Mouse (Mus musculus) common myeloid progenitor, adult 5-6 weeks (primary cell): ENCODE measurements at regions not wholly inside any gene's neighbourhood (a gene's known extent, or its start where the extent isn't known, plus 50 kb on each side); places are given as distances from the start of the nearest gene placed in this dataset.

ENCODE experiments used
- ATAC-seq: replicated peaks from 2 replicates; pipeline ENCODE4 v1.8.0; 2016; ENCODE audit warnings: low read depth, mild to moderate bottlenecking, moderate TSS enrichment, inconsistent platforms; ENCODE audit not compliant: poor library complexity, severe bottlenecking

- no peak for ATAC-seq
These were observed 58.9 kb downstream of the Olfr267 start for GRCm38 (mm10) chr4:58728641-58729040.

DNA sequence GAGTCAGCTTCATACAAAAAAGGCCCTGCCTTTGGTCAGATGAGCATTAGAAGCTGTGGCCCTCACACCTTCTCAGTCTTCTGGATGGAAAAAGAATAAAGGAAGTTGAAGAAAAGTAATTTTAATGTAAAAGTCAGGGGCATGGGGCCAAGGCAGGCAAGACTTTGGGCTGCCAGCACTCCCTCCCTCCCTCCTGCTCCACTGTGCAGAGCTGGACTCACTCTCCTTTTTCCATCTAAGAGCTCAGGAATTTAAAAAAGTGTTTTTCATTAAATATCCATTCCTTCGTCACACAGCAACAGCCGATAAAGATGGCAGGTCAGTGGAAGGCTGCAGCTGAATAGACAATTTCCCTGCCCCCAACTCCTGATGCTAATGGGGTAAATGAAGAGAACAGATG lies 61.1 kb downstream of the Olfr267 start:
- ATAC-seq: no peak

DNA sequence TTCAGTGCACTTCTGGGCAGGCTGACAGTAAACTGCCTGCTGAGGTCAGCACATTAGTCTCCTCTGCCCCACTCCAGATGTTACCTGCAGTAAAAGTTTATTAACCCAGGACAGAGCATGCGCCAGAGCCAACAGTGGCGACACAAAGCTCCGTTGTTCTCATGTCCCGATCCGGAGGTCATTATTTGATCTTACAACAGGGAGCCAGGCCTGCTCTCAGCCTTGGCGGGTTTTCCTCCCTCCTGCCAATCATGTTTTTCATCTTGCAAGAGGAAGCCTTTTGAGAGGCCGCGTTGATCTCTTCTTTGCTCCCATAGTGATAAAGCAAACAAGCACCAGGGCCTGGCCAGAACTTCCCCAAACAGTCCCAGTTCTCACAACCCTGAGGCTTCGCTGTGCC lies 64.7 kb downstream of the Olfr267 start:
- peak; percentile 84 for ATAC-seq

DNA sequence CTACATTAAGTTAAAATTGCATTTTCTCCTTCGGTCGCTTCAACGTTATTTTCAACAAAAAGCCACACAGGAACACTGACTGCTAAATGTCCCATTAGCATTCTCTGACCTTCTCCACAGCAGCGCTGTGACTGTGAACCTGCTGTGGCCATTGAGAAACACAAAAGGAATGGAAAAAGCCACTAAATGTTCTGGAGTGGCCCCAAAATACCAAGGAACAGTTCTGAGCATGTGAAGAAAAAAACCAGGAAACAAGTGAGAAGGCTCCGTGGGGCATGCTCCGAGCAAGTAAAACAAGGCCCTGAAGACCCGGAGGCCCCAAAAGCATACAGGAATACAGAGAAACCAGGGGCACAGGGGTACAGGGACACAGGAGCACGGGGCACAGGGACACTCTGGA lies 66.8 kb downstream of the Olfr267 start:
- ATAC-seq: no peak

- ATAC-seq: no peak
These were observed 71.1 kb downstream of the Olfr267 start for GRCm38 (mm10) chr4:58716426-58716825.

- ATAC-seq: peak; percentile 25; the same call in 1 of the 2 replicates
These were observed 71.7 kb downstream of the Olfr267 start for GRCm38 (mm10) chr4:58715846-58716245.

GRCm38 (mm10) chr4:58714221-58714620 lies 73.3 kb downstream of the Olfr267 start:
- no peak for ATAC-seq

GRCm38 (mm10) chr4:58712875-58713274 lies 74.6 kb downstream of the Olfr267 start:
- ATAC-seq: 0 out of 2 replicates have a peak, but pooled peaks have one; percentile 18

GRCm38 (mm10) chr4:58712166-58712565 lies 75.3 kb downstream of the Olfr267 start:
- ATAC-seq: no peak

GRCm38 (mm10) chr4:58699236-58699798 lies 88.2 kb downstream of the Olfr267 start:
- ATAC-seq: 0 out of 2 replicates have a peak, but pooled peaks have one; percentile 50

DNA sequence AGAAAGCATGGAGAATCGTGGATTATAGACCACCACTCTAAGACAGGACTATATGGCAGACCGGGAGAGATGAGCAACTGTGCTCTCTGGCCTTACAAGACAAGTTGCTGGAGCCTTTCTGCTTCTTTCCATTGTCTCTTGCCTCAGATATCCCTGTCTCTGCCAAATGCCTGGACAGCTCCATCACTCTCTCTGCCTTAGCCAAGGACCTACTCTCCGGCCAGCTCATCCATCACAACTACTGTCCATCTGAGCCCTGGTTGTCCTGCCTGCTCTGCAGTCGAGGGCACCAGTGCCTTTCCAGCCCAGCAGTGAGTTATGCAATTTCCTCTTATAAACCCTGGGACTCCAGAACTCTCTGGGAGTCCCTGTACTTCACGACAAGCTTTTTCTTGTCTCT lies 88.7 kb downstream of the Olfr267 start:
- ATAC-seq: peak; percentile 36; the same call in 1 of the 2 replicates

DNA sequence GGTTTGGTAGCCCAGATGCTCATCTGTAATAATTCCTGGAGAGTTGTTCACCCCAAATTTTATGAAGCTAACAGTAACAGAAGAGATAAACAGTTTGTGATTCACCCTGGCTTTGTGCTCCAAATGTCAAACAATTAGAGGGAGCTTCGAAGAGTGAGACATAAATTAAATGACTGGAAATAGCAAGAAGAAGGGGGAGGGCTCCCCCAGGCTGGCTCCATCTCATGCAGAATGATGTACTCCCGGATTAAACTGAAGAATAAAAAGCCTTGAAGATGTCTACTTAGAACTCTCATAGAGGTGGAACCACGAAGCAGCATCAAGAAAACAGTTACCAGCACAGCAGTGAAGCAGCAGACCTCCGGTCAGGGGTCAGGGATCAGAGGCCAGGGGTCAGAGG lies 90.8 kb downstream of the Olfr267 start:
- ATAC-seq: no peak

GRCm38 (mm10) chr4:58695281-58695680 lies 92.2 kb downstream of the Olfr267 start:
- ATAC-seq: no peak

DNA sequence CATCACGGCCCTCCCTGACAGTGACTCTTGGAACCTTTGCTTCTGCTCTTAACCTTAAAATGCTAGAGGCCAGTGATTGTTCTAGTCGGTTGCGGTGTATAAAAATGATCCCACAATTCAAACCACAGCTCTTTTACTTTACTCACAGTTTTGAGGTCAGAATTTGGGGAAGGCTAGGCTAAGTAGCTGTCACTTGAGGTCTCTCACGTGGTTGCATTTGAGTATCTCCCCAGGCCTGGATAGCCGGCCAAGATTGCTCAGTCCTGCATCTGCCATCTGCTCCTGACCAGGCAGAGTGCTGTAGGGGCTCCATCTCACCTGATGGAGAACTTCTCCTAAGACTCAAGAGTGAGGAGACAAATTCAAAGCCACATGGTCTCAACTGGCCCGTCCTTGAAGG lies 94.5 kb downstream of the Olfr267 start:
- ATAC-seq: no peak

DNA sequence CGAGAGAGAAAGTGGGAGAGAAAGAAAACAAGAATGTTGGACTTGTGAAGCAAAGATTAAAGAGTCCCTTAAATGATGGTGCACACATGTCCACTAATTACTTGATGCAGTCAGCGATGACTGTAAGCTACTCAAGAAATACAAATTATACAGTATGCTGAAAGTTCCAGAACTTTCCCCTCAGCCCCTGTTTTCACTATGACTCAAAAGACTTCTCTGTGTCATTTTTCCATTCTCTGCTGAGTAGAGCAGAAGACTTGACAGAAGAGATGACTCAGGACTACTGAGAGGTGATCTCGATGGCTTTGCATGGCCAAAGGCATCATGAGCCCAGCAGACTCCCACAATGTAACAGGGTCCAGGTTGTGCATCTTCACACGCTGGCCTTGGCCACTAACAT lies 105.6 kb downstream of the Olfr267 start:
- no peak for ATAC-seq

GRCm38 (mm10) chr4:58677701-58678385 lies 109.7 kb downstream of the Olfr267 start:
- no peak for ATAC-seq

GRCm38 (mm10) chr4:58671406-58672035 lies 116.0 kb downstream of the Olfr267 start:
- ATAC-seq: no peak

- no peak for ATAC-seq
These were observed 116.6 kb downstream of the Olfr267 start for GRCm38 (mm10) chr4:58670906-58671250.

DNA sequence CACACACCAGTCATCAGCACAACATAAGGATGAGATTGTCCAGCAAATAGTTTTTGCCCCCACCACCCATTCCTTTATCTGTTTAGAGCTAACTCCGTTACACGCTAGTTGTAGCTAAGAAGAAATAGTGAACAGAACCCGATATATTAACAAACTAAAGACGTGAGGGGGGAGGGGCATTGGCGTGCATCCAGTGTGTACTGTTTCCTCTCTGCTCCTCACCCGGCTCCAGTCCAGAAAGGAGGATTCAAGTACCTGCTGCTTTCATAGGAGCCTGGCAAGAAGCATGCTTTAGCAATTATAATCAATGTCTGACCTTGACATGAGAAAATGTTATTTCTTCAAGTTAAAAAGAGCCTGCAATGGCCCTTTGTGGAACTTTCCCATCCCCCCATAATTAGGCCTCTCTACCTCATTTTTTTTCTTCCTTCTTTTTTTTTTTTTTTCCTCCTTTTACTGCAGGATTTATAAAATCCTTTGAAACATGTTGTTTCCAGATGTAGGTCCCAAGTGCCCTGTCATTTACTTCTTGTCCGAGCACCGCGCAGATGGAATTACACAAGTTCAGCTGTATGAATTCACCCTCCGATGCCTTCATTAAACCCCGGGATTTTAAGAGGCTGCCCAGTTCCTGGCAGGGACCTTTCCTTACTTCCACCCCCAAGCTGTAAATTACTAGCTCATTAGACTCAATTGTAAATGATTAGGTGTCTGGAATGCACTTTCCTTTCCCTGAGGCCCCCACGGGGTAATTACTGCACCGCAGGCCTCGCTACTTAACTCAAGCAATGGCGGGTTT lies 116.6 kb upstream of the Lpar1 start:
- no peak for ATAC-seq

DNA sequence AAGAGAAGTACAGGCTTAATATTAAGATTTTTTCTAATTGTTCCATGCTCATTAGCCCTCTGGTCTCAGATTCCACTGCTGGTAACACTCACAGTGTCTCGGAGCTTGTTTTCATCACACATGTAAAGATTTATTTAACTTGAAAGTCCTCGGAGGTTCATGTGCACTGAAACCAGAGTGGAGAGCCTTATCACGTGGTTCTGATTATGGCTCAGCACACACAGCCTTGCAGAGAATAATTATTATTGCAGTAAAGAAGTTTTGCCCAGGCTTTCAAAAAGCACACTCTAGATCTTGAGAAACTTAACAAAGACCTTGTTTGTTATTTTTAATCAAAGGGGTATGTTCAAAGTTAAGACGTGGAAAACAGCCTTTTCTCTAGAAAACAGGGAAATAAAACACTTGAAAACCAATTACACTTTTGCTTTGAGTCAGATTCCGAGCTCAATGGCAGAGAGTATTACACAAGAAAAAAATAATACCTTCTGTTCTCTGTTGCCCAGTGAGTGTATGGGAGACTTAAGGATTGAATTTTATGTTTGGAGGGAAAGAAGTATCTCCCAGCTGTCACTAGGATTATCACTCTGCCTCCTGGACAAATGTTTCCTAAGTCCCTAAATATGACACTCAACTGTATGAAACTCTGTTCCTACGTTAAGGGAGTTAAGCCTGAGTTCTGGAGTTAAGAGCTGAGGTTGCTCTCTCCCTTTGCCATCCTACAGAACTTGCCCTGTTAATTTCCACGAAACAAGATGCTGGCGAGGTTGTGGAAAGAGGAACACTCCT lies 114.9 kb upstream of the Lpar1 start:
- ATAC-seq: no peak
